Mouse (Mus musculus) embryonic fibroblast, embryonic 13.5 days (primary cell): ENCODE measurements around the gene Adamts12. TPM values are rescaled to one million over a fixed set of nuclear protein-coding genes. Genes with fewer than 3 reads are reported as not detected.

Source experiments
- H3K27ac ChIP-seq: 2 replicates; pipeline ENCODE4 v1.5.1; 2012; ENCODE audit warnings: low read length, control low read depth, inconsistent platforms; ENCODE audit not compliant: insufficient read depth
- H3K4me1 ChIP-seq: 2 replicates; pipeline ENCODE4 v1.6.1; 2011; ENCODE audit warnings: low read length; ENCODE audit not compliant: control insufficient read depth, insufficient read depth
- H3K4me3 ChIP-seq: 2 replicates; pipeline ENCODE4 v1.5.1; 2011; ENCODE audit warnings: mild to moderate bottlenecking, control low read depth, low read length; ENCODE audit not compliant: insufficient read depth
- CTCF ChIP-seq: IDR thresholded peaks from 2 replicates; pipeline ENCODE4 v1.5.1; 2011; ENCODE audit warnings: mild to moderate bottlenecking, control low read depth, low read length, moderate library complexity, borderline replicate concordance; ENCODE audit not compliant: insufficient read depth
- POLR2A ChIP-seq: IDR thresholded peaks from 2 replicates; pipeline ENCODE4 v1.6.1; 2011; ENCODE audit warnings: low read depth, mild to moderate bottlenecking, control low read depth, low read length, moderate library complexity
- polyA plus RNA-seq: library from polyadenylated mRNA; stranded (reverse); fragments of >200 nt; gene quantifications from 2 replicates; pipeline ENCODE4 v1.2.4, GENCODE M21; 2011; ENCODE audit warnings: low read depth; ENCODE audit not compliant: missing spikeins, insufficient read length

Gene Adamts12
- polyA plus RNA-seq, 1 experiment, result 35.1 TPM

GRCm38 (mm10) chr15:11075726-11076361 is 11.3 kb downstream of the Adamts12 start:
- H3K4me3 ChIP-seq, result no peak overlapping the region
- TF ChIP-seq CTCF (no peak), POLR2A (no peak)
- H3K27ac ChIP-seq, result no peak overlapping the region
- H3K4me1 ChIP-seq, result no peaks in the 10 kb centered on the region

DNA sequence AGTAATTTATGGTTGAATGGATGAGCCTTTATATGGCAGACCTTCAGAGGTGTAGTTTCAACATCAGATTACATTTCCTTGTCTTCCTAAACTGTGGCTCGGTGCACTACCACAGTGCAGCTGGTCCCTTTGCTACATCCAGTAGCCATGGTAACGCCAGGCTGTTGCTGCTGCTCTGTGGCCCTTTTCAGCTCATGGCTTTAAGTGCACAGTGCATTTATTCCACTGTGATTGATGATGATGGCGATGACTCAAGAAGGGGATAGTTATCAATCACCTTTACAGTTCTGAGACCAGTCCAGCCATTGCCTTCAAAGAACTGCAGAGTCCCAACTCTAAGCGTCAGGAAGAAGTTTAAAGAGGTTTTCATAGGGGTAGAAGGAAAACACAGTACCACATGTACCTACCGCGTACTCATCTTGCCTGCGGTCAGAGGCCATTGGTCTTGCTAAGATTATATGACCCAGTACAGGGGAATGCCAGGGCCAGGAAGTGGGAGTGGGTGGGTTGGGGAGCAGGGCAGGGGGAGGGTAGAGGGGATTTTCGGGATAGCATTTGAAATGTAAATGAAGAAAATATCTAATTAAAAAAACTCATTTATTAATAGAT is 18.5 kb downstream of the Adamts12 start:
- H3K4me3 ChIP-seq, result no peak overlapping the region
- no peak for TF ChIP-seq POLR2A
- no peak for TF ChIP-seq CTCF
- peaks cover 20% of the 10 kb centered on the region for H3K4me1 ChIP-seq
- no peak overlapping the region for H3K27ac ChIP-seq

DNA sequence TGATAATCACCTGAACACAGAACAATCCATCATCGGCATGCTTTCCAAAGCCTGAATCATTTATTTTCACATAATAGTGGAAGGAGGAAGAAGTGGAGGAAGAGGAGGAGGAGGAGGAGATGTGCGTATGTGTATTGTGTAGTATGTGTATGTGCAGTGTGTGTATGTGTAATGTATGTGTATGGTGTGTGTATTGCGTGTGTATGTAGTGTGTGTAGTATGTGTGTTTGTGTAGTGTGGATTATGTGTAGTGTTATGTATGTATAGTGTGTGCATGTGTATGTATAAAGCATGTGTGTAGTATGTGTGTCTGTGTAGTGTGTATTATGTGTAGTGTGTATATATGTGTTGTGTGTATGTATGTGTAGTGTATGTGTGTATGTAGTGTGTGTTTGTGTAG is 19.1 kb downstream of the Adamts12 start:
- Histone ChIP-seq H3K27ac (peak overlapping the region; percentile 78; the same call in 1 of the 2 replicates), H3K4me1 (peaks cover 20% of the 10 kb centered on the region), H3K4me3 (no peak overlapping the region)
- TF ChIP-seq CTCF (0 out of 2 replicates have a peak, but pooled peaks have one; percentile 15), POLR2A (no peak)

GRCm38 (mm10) chr15:11084241-11084992 is 19.8 kb downstream of the Adamts12 start:
- Histone ChIP-seq H3K27ac (peak overlapping the region; percentile 100), H3K4me3 (no peak overlapping the region), H3K4me1 (peaks cover 22% of the 10 kb centered on the region)
- no peak for TF ChIP-seq POLR2A
- TF ChIP-seq CTCF, result no peak

DNA sequence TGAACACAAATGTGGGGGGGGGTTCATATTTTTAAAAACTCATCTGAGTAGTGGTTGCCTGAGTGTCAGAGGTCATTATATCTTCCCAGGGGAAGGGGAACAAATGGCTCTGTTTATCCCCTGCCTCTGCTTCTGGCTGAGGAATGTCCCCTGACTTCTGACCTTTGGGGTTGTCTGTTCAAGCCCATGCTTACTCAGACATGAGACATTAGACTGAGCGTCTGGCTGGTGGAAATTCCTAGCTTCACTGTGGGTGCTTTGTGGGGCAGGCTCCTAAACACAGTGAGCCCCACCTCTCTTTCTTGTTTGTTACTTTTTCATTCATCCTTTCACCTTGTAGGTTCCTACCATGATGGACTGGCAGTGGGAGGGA is 20.4 kb downstream of the Adamts12 start:
- TF ChIP-seq CTCF, result no peak
- TF ChIP-seq POLR2A, result no peak
- H3K4me1 ChIP-seq, result peaks cover 22% of the 10 kb centered on the region
- H3K27ac ChIP-seq, result peak overlapping the region; percentile 100
- no peak overlapping the region for H3K4me3 ChIP-seq

- no peak overlapping the region for H3K4me3 ChIP-seq
- H3K4me1 ChIP-seq, result peaks cover 15% of the 10 kb centered on the region
- peak overlapping the region; percentile 48; the same call in 1 of the 2 replicates for H3K27ac ChIP-seq
- TF ChIP-seq POLR2A, result no peak
Observed at GRCm38 (mm10) chr15:11089494-11089893, 24.9 kb downstream of the Adamts12 start.

DNA sequence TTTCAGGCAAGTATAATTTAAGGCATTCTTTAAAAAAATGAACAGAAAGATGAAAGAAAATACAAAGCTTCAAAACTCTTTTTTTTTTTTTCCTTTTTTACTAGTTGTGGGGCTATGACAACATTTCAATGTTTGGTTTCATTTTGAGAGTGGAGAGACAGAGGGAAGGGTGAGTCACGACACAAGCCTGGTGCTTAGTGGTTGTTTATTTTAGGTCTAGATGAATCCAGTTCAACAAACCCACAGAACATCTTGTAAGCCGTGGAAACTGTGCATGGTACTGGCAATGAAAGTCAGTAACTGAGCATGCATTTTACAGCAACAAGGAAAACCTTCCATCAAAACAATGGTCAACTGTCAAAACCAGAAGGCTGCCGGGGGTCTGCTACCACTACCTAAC is 31.0 kb downstream of the Adamts12 start:
- peaks cover 9% of the 10 kb centered on the region for H3K4me1 ChIP-seq
- H3K27ac ChIP-seq, result peak overlapping the region; percentile 82
- no peak overlapping the region for H3K4me3 ChIP-seq
- TF ChIP-seq CTCF (no peak), POLR2A (no peak)

GRCm38 (mm10) chr15:11097967-11098702 is 33.5 kb downstream of the Adamts12 start:
- Histone ChIP-seq H3K4me3 (no peak overlapping the region), H3K27ac (peak overlapping the region; percentile 62; the same call in 1 of the 2 replicates), H3K4me1 (peaks cover 9% of the 10 kb centered on the region)
- TF ChIP-seq CTCF, result no peak
- TF ChIP-seq POLR2A, result no peak

GRCm38 (mm10) chr15:11098940-11099339 is 34.4 kb downstream of the Adamts12 start:
- no peak for TF ChIP-seq POLR2A
- TF ChIP-seq CTCF, result no peak
- H3K4me3 ChIP-seq, result no peak overlapping the region
- peaks cover 9% of the 10 kb centered on the region for H3K4me1 ChIP-seq
- peak overlapping the region; percentile 62 for H3K27ac ChIP-seq

DNA sequence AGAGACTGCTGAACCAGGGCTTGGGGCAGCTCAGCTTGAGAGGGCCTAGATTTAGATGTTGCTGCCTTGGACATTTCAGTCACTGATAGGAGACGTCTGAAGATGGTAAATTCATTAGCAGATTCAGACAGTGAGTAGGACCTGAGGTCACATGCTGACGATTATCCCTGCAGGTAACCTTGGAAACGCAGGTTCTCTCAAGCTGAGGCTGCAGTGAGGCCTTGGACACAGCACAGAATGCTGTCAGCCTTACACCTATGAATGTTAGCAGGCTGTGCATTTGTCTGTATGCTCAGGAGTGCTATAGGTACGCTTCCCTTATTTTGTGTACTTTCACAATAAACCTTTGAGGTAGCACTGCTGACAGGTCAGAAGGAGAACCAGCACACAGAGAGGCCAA is 36.3 kb downstream of the Adamts12 start:
- Histone ChIP-seq H3K4me3 (no peak overlapping the region), H3K27ac (no peak overlapping the region), H3K4me1 (peaks cover 6% of the 10 kb centered on the region)
- TF ChIP-seq POLR2A (no peak), CTCF (no peak)

GRCm38 (mm10) chr15:11105101-11105500 is 40.5 kb downstream of the Adamts12 start:
- Histone ChIP-seq H3K27ac (no peak overlapping the region), H3K4me1 (no peaks in the 10 kb centered on the region), H3K4me3 (no peak overlapping the region)
- TF ChIP-seq POLR2A (no peak), CTCF (no peak)
